Mouse (Mus musculus): ENCODE results near the gene Rnf148.

Gene Rnf148

DNA sequence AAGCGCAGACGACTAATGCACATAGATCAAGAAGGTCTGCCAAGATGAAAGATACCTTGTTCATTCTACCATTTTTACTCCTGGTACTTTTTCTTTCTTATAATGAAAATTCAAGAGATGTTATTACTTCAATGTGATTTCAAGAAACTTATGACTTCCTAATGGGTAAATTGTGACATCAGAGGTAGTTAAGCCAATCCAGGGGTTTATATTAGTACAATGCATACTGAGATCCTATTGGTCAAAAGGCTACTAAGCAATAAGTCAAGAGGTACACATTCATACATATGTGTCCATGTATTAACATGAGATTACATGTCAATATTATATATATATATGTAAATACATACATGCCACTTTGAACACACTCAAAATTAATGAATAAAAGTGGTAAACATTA is at the start of gene Rnf148:
Gene Rnf148, minus strand, starts transcription at position 101 of the 400 bp plus-strand sequence.
- no peaks in the 10 kb centered on the region for H3K36me3 ChIP-seq (ENCODE audit: insufficient read depth, low read length)
- H3K4me3 ChIP-seq (replicated peaks; ENCODE audit: low read length) = no peak within 1 kb of the TSS
- TF ChIP-seq CTCF (conservative IDR thresholded peaks at IDR 0.05; ENCODE audit: low read length) = no peak
- no peak for TF ChIP-seq NANOG (IDR thresholded peaks at IDR 0.05; ENCODE audit: borderline replicate concordance, low read length)
- no peak for TF ChIP-seq POU5F1 (IDR thresholded peaks at IDR 0.05; ENCODE audit: borderline replicate concordance, low read length)
- H3K9me3 ChIP-seq (ENCODE audit: low read length) = no peaks in the 10 kb centered on the region
- H3K4me1 ChIP-seq (replicated peaks; ENCODE audit: low read depth, low read length) = no peaks in the 10 kb centered on the region
- H3K27me3 ChIP-seq (ENCODE audit: insufficient read depth, low read length) = no peaks in the 10 kb centered on the region

DNA sequence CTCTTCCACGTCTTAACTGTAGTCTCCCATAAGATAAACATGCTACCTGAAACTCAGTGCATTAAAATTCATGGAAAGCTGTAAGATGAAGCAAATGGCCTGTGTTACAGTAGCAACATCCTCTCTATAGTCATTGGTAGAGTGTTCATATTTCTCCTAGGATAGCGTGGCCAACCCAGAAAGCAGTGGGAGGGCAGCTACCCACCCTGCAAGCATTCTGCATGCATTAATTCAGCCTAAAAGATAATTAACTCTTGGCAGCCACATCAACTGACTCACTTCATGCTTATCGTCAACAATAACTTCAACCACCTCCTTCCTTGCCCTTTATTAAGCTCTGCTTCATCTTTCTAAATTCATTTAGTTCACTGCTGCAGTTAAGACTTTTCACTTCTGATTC is 45.9 kb upstream of the Rnf148 start:
- Histone ChIP-seq H3K4me1 (replicated peaks; ENCODE audit: low read depth, low read length) (no peaks in the 10 kb centered on the region), H3K4me3 (replicated peaks; ENCODE audit: low read length) (no peak overlapping the region), H3K36me3 (ENCODE audit: insufficient read depth, low read length) (no peaks in the 10 kb centered on the region), H3K9me3 (ENCODE audit: low read length) (no peaks in the 10 kb centered on the region), H3K27me3 (ENCODE audit: insufficient read depth, low read length) (no peaks in the 10 kb centered on the region)
- TF ChIP-seq POU5F1 (IDR thresholded peaks at IDR 0.05; ENCODE audit: borderline replicate concordance, low read length) = no peak
- no peak for TF ChIP-seq NANOG (IDR thresholded peaks at IDR 0.05; ENCODE audit: borderline replicate concordance, low read length)
- TF ChIP-seq CTCF (conservative IDR thresholded peaks at IDR 0.05; ENCODE audit: low read length) = no peak

DNA sequence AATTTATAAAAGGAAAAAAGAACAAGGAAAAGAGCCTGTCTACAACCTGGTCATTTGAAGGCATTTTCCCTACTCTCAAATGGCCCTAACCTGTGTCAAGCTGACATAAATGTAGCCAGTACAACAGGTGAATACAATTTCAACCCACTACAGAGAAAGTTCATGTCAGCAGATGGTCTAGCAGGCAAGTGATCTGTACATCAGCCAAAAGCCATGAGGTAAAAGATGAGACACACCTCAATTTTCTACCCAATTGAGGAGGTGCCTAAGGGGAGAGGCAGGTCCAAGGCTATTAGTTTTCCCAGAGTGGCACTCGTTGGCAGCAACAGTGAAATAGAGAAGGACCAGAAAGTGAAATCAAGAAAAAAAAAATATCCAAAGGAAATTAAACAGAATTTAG is 23.2 kb upstream of the Rnf148 start:
- TF ChIP-seq POU5F1 (IDR thresholded peaks at IDR 0.05; ENCODE audit: borderline replicate concordance, low read length) = no peak
- no peak for TF ChIP-seq CTCF (conservative IDR thresholded peaks at IDR 0.05; ENCODE audit: low read length)
- TF ChIP-seq NANOG (IDR thresholded peaks at IDR 0.05; ENCODE audit: borderline replicate concordance, low read length) = no peak

DNA sequence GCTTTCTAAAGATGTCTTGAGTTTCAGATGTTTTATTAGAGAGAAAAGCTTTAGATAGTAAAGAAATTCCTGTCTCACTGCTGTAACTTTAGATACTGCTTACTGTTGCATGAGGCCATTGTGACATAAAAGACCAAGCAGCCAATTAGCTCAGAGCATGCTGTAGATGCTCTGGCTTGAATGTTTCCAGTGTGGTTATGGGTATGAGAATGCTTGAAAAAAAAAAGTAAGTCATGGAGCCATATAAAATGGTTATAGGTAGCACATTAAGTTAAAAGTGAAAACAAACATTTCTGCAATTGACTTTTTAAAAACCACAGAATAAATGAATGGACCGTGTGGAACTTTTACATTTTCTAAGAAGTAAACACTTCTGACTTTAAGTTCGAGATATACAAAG is 4.7 kb downstream of the Rnf148 start, which contains the start of gene Rnf133:
Gene Rnf133, minus strand, starts transcription at position 101 of the 400 bp plus-strand sequence.
- TF ChIP-seq NANOG (IDR thresholded peaks at IDR 0.05; ENCODE audit: borderline replicate concordance, low read length) = no peak
- TF ChIP-seq CTCF (conservative IDR thresholded peaks at IDR 0.05; ENCODE audit: low read length) = no peak
- TF ChIP-seq POU5F1 (IDR thresholded peaks at IDR 0.05; ENCODE audit: borderline replicate concordance, low read length) = no peak
- Histone ChIP-seq H3K36me3 (ENCODE audit: insufficient read depth, low read length) (no peaks in the 10 kb centered on the region), H3K4me3 (replicated peaks; ENCODE audit: low read length) (no peak within 1 kb of the TSS), H3K27me3 (ENCODE audit: insufficient read depth, low read length) (no peaks in the 10 kb centered on the region), H3K4me1 (replicated peaks; ENCODE audit: low read depth, low read length) (no peaks in the 10 kb centered on the region), H3K9me3 (ENCODE audit: low read length) (no peaks in the 10 kb centered on the region)

More for the DNA sequence above, 23.2 kb upstream of the Rnf148 start:
- Histone ChIP-seq H3K36me3 (ENCODE audit: insufficient read depth, low read length) (no peaks in the 10 kb centered on the region), H3K4me3 (replicated peaks; ENCODE audit: low read length) (no peak overlapping the region), H3K9me3 (ENCODE audit: low read length) (no peaks in the 10 kb centered on the region), H3K27me3 (ENCODE audit: insufficient read depth, low read length) (no peaks in the 10 kb centered on the region), H3K4me1 (replicated peaks; ENCODE audit: low read depth, low read length) (no peaks in the 10 kb centered on the region)

DNA sequence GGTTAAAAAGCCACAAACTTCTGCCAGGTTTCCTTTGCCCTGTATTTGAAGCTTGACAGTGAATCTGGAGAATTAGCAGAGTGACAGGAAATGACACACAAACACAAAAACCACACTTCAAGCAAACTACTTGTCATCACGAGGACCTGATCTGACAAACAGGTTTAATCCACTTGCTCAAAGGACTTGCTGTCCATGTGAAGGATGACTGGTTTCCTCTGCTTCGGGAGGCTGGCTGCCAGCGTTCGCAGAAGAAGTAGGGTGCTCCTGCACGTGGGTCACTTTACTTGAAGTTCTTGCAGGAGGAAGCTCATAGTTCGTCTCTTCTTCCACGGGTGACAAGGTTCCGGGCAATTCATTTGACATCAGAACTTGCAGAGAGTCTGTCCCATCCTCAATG is 6.2 kb downstream of the Rnf148 start:
- no peak overlapping the region for H3K4me3 ChIP-seq (replicated peaks; ENCODE audit: low read length)
- no peaks in the 10 kb centered on the region for H3K9me3 ChIP-seq (ENCODE audit: low read length)
- no peaks in the 10 kb centered on the region for H3K36me3 ChIP-seq (ENCODE audit: insufficient read depth, low read length)
- H3K4me1 ChIP-seq (replicated peaks; ENCODE audit: low read depth, low read length) = no peaks in the 10 kb centered on the region
- TF ChIP-seq NANOG (IDR thresholded peaks at IDR 0.05; ENCODE audit: borderline replicate concordance, low read length) (no peak), POU5F1 (IDR thresholded peaks at IDR 0.05; ENCODE audit: borderline replicate concordance, low read length) (no peak), CTCF (conservative IDR thresholded peaks at IDR 0.05; ENCODE audit: low read length) (no peak)
- H3K27me3 ChIP-seq (ENCODE audit: insufficient read depth, low read length) = no peaks in the 10 kb centered on the region

DNA sequence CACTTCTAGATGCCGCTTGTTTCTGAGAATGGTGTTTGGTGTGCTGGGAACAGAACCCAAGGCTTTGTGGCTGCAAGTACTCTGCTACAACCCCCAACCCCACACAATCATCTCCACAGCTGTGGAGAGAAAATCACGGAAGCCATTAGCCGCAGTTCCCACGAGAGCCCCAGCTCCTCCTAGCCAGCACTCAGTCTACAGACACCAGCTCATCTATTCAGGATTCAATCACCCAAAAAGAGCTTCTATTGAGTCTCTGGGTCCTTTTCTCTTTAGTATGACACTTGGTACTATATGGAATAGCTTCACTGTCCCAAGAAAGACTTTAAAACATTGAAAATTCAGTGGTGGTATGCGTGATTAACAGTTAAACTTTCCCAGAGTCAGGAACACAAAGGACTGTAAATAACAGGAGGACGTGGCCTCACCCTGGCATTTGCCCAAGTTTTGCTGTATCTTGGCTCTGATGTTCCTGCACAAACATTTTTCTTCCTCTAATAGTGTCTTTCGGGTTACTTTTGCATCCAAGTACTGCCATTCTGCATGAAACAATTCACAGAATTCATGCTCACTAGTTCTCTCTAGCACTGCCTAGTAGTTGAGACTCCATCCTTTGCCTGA is 7.2 kb downstream of the Rnf148 start:
- Histone ChIP-seq H3K4me1 (replicated peaks; ENCODE audit: low read depth, low read length) (no peaks in the 10 kb centered on the region), H3K9me3 (ENCODE audit: low read length) (no peaks in the 10 kb centered on the region), H3K36me3 (ENCODE audit: insufficient read depth, low read length) (no peaks in the 10 kb centered on the region), H3K4me3 (replicated peaks; ENCODE audit: low read length) (no peak overlapping the region), H3K27me3 (ENCODE audit: insufficient read depth, low read length) (no peaks in the 10 kb centered on the region)
- TF ChIP-seq CTCF (conservative IDR thresholded peaks at IDR 0.05; ENCODE audit: low read length) (no peak), NANOG (IDR thresholded peaks at IDR 0.05; ENCODE audit: borderline replicate concordance, low read length) (no peak), POU5F1 (IDR thresholded peaks at IDR 0.05; ENCODE audit: borderline replicate concordance, low read length) (no peak)

DNA sequence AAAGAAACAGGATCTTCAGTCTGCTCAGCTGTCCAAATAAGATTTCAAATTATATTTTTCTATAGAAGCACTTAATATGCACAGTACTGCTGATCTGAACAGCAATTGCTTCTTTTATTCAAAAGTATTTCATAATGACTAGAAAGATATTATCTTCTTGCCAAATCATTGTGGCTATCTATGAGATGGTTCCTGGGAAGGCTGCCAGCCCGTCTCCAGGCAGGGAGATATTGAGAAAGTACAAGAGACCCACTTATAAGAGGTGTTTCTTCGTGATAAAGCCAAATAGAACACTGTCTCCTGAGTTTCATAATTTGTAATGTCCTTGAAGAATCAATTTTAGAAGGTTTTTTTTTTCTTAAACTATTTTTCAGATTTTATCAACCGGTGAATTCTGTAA is 17.9 kb downstream of the Rnf148 start:
- Histone ChIP-seq H3K4me1 (replicated peaks; ENCODE audit: low read depth, low read length) (no peaks in the 10 kb centered on the region), H3K27me3 (ENCODE audit: insufficient read depth, low read length) (no peaks in the 10 kb centered on the region), H3K36me3 (ENCODE audit: insufficient read depth, low read length) (no peaks in the 10 kb centered on the region), H3K4me3 (replicated peaks; ENCODE audit: low read length) (no peak overlapping the region), H3K9me3 (ENCODE audit: low read length) (no peaks in the 10 kb centered on the region)
- TF ChIP-seq POU5F1 (IDR thresholded peaks at IDR 0.05; ENCODE audit: borderline replicate concordance, low read length) = no peak
- no peak for TF ChIP-seq CTCF (conservative IDR thresholded peaks at IDR 0.05; ENCODE audit: low read length)
- no peak for TF ChIP-seq NANOG (IDR thresholded peaks at IDR 0.05; ENCODE audit: borderline replicate concordance, low read length)

DNA sequence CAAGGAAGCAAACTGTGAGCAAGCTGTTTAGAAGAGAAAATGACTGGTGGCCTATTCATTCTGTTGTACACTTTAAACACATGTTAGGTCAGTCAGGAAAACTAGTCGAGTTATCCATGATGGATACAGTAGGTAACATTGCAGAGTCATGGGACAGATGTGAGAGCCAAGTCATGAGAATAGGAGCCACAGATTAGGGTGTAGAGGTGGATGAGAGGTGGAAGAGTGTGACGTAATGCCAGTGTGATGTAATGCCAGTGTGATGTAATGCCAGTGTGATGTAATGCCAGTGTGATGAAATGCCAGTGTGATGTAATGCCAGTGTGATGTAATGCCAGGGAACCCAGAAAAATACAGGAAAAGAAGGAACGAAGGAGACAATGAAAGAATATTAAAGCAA is 19.7 kb downstream of the Rnf148 start:
- H3K9me3 ChIP-seq (ENCODE audit: low read length) = no peaks in the 10 kb centered on the region
- no peaks in the 10 kb centered on the region for H3K36me3 ChIP-seq (ENCODE audit: insufficient read depth, low read length)
- no peaks in the 10 kb centered on the region for H3K27me3 ChIP-seq (ENCODE audit: insufficient read depth, low read length)
- no peaks in the 10 kb centered on the region for H3K4me1 ChIP-seq (replicated peaks; ENCODE audit: low read depth, low read length)
- H3K4me3 ChIP-seq (replicated peaks; ENCODE audit: low read length) = no peak overlapping the region
- TF ChIP-seq NANOG (IDR thresholded peaks at IDR 0.05; ENCODE audit: borderline replicate concordance, low read length) (no peak), CTCF (conservative IDR thresholded peaks at IDR 0.05; ENCODE audit: low read length) (no peak), POU5F1 (IDR thresholded peaks at IDR 0.05; ENCODE audit: borderline replicate concordance, low read length) (no peak)

DNA sequence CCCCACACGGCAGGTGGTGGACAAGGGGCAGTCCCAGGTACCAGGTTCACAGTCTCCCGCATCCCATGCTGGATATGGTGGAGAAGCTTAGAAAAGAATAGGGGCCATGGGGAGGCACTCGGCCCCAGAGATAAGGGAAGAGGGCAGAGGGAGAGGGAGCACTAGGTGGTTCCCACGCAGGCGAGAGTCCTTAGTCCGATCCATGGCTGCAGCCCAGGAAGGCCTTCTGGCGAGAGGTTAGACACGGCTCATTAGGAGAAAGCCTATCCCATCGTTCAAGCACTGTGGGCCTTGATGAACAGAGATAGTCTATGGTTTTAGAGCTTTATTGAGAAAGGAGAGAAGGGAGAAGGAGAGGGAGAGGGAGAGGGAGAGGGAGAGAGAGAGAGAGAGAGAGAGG is 20.9 kb downstream of the Rnf148 start:
- H3K4me3 ChIP-seq (replicated peaks; ENCODE audit: low read length) = no peak overlapping the region
- no peaks in the 10 kb centered on the region for H3K9me3 ChIP-seq (ENCODE audit: low read length)
- no peaks in the 10 kb centered on the region for H3K4me1 ChIP-seq (replicated peaks; ENCODE audit: low read depth, low read length)
- H3K27me3 ChIP-seq (ENCODE audit: insufficient read depth, low read length) = no peaks in the 10 kb centered on the region
- no peaks in the 10 kb centered on the region for H3K36me3 ChIP-seq (ENCODE audit: insufficient read depth, low read length)
- no peak for TF ChIP-seq NANOG (IDR thresholded peaks at IDR 0.05; ENCODE audit: borderline replicate concordance, low read length)
- no peak for TF ChIP-seq POU5F1 (IDR thresholded peaks at IDR 0.05; ENCODE audit: borderline replicate concordance, low read length)
- no peak for TF ChIP-seq CTCF (conservative IDR thresholded peaks at IDR 0.05; ENCODE audit: low read length)
